Mouse (Mus musculus): ENCODE measurements at regions not wholly inside any gene's neighbourhood (a gene's known extent, or its start where the extent isn't known, plus 50 kb on each side); places are given as distances from the start of the nearest gene placed in this dataset.

DNA sequence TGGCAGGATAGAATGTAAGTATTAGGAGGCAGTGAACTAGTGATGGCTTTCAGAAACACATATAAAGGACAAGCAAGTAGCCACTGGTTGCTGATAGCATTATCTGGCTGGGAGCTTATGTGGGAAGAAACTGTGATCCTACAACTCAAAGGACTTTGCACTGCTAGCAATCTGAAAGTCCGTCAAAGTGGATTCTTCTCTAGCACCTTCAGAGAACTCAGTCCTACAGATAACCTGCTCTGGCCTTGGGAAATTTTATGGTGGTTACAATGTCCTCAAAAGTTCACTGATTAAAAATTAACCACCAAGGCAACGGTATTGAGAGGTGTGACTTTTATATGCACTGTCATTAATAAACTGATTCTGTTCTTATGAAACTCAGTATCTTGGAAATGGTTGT is 335.3 kb downstream of the Prr30 start:
- 88% methylated on average over 2 of the region's 2 CpGs for WGBS
- Histone ChIP-seq H3K4me2 (no peak overlapping the region), H3K27me3 (no peaks in the 10 kb centered on the region), H3K36me3 (ENCODE audit: poor library complexity, severe bottlenecking) (no peaks in the 10 kb centered on the region), H3K4me3 (no peak overlapping the region), H3K9me3 (replicated peaks) (no peaks in the 10 kb centered on the region), H3K27ac (no peak overlapping the region), H3K9ac (no peak overlapping the region), H3K4me1 (no peaks in the 10 kb centered on the region)
- no peak for ATAC-seq

DNA sequence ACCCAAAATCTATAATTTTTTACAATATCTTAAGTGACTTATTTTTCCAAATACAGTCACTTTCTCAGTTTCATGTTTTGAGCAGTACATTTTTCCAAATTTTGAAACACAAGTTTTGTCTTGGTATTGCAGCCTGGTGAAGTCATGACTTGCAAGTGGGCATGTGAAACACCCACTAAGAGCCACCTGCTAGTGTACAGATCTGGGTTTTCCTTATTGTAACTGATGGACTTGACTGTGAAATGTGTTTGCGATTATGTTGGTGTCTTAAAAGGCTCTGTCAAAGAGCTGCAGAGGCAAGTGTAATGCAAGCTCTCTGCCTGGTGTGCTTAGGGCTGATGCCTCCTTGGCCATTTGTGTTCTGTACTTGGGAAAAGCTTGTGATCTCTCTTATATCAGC is 336.0 kb downstream of the Prr30 start:
- Histone ChIP-seq H3K9ac (no peak overlapping the region), H3K4me3 (no peak overlapping the region), H3K27me3 (no peaks in the 10 kb centered on the region), H3K4me2 (no peak overlapping the region), H3K4me1 (no peaks in the 10 kb centered on the region), H3K36me3 (ENCODE audit: poor library complexity, severe bottlenecking) (no peaks in the 10 kb centered on the region), H3K9me3 (replicated peaks) (no peaks in the 10 kb centered on the region), H3K27ac (no peak overlapping the region)
- no peak for ATAC-seq
- 96% methylated on average over 1 of the region's 1 CpGs for WGBS

DNA sequence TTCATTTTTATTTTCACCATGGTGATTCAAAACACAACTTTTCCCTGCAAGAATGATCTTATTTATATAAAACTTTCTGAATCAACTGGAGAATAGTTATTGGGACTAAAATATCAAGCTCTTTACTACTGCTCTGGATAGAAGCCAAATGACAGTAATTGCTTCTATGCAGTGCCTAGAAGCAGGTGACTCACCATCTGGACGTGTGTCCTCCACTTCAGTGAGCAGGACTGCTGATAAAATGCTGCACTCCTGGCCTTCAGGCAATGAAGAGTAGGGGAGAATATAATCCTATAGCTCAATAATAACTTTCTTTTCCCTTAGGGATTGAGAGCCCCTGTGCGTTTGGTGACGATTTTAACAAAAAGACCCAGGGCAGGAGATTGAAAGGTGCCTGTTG is 357.3 kb downstream of the Prr30 start:
- no peaks in the 10 kb centered on the region for H3K9me3 ChIP-seq (replicated peaks)
- no peak for ATAC-seq
- H3K27me3 ChIP-seq = no peaks in the 10 kb centered on the region
- no peaks in the 10 kb centered on the region for H3K36me3 ChIP-seq (ENCODE audit: poor library complexity, severe bottlenecking)
- H3K9ac ChIP-seq = no peak overlapping the region
- WGBS = 72% methylated on average over 3 of the region's 3 CpGs
- H3K4me1 ChIP-seq = no peaks in the 10 kb centered on the region
- H3K4me3 ChIP-seq = no peak overlapping the region
- no peak overlapping the region for H3K4me2 ChIP-seq
- no peak overlapping the region for H3K27ac ChIP-seq
